Mouse (Mus musculus) forebrain, embryonic 11.5 days (tissue): Measurements from ENCODE around the gene Asic2. TPM values are rescaled to one million over a fixed set of nuclear protein-coding genes. Genes with fewer than 3 reads are reported as not detected.

ENCODE experiments used
- ATAC-seq: fragments of 200-750 bp; cut with Nextera tagmentation; replicated peaks from 2 replicates; pipeline ENCODE4 v1.8.0; 2017; ENCODE audit warnings: moderate TSS enrichment; ENCODE audit not compliant: low FRiP score
- DNase-seq: peaks from one replicate; pipeline ENCODE4 v3.0.0-alpha.2; 2017; ENCODE audit warnings: low spot score
- H3K27ac ChIP-seq: fragments of 300-500 bp; sonication (generic); 2 replicates; pipeline ENCODE4 v1.5.1; 2014; ENCODE audit warnings: low read depth, low read length
- H3K27me3 ChIP-seq: fragments of 300-500 bp; sonication (generic); 2 replicates; pipeline ENCODE4 v1.6.1; 2014; ENCODE audit warnings: mild to moderate bottlenecking, low read length, mixed read lengths; ENCODE audit not compliant: control insufficient read depth, insufficient read depth
- H3K36me3 ChIP-seq: fragments of 300-500 bp; sonication (generic); 2 replicates; pipeline ENCODE4 v1.6.1; 2014; ENCODE audit warnings: mild to moderate bottlenecking, low read length, moderate library complexity, mixed read lengths; ENCODE audit not compliant: control insufficient read depth, insufficient read depth
- H3K4me1 ChIP-seq: fragments of 300-500 bp; sonication (generic); replicated peaks from 2 replicates; pipeline ENCODE4 v1.6.1; 2014; ENCODE audit warnings: low read length, mixed read lengths; ENCODE audit not compliant: control insufficient read depth, insufficient read depth
- H3K4me2 ChIP-seq: fragments of 300-500 bp; sonication (generic); 2 replicates; pipeline ENCODE4 v1.6.1; 2014; ENCODE audit warnings: low read depth, mild to moderate bottlenecking, low read length, moderate library complexity, mixed read lengths; ENCODE audit not compliant: severe bottlenecking
- H3K4me3 ChIP-seq: fragments of 300-500 bp; sonication (generic); 2 replicates; pipeline ENCODE4 v1.5.1; 2014; ENCODE audit warnings: low read depth, low read length
- H3K9ac ChIP-seq: fragments of 300-500 bp; sonication (generic); 2 replicates; pipeline ENCODE4 v1.6.1; 2014; ENCODE audit warnings: low read length
- H3K9me3 ChIP-seq: fragments of 300-500 bp; sonication (generic); 2 replicates; pipeline ENCODE4 v1.6.1; 2016; ENCODE audit warnings: low read length, mixed read lengths; ENCODE audit not compliant: control insufficient read depth
- WGBS: fragments of 180-500 bp; shearing (Covaris S2); extraction: QIAGEN DNeasy Blood & Tissue Kit; methylation state at CpG from one replicate; pipeline ENCODE4 v1.1.7; 2014; 5-methylcytosine and 5-hydroxymethylcytosine counted together
- polyA plus RNA-seq: library from polyadenylated mRNA; unstranded; fragments of >200 nt; fragmentation: Nextera tagmentation; extraction: Ambion mirVana; gene quantifications from 2 replicates; pipeline ENCODE4 v1.2.1, GENCODE M21; 2014

Gene Asic2
- polyA plus RNA-seq, 1 experiment from 2014 or later: 0.94 TPM

- Histone ChIP-seq H3K27ac (no peak overlapping the region), H3K4me1 (peaks cover 7% of the 10 kb centered on the region), H3K36me3 (no peaks in the 10 kb centered on the region), H3K4me2 (no peak overlapping the region), H3K4me3 (no peak overlapping the region), H3K27me3 (no peaks in the 10 kb centered on the region), H3K9me3 (no peaks in the 10 kb centered on the region), H3K9ac (no peak overlapping the region)
- WGBS: 64% methylated on average over 1 of the region's 1 CpGs
- no peak for DNase-seq
- ATAC-seq: no peak
These were observed 200.5 kb downstream of the Asic2 start for GRCm38 (mm10) chr11:81767781-81768180.

- no peak for DNase-seq
- Histone ChIP-seq H3K4me3 (no peak overlapping the region), H3K4me2 (no peak overlapping the region), H3K36me3 (no peaks in the 10 kb centered on the region), H3K9me3 (no peaks in the 10 kb centered on the region), H3K4me1 (peaks cover 3% of the 10 kb centered on the region; the same call in 1 of the 2 replicates), H3K27ac (no peak overlapping the region), H3K9ac (no peak overlapping the region), H3K27me3 (no peaks in the 10 kb centered on the region)
- 76% methylated on average over 5 of the region's 5 CpGs for WGBS
- no peak for ATAC-seq
These were observed 203.0 kb downstream of the Asic2 start for GRCm38 (mm10) chr11:81765288-81765687.

- 20% methylated on average over 3 of the region's 3 CpGs for WGBS
- Histone ChIP-seq H3K27ac (no peak overlapping the region), H3K9ac (no peak overlapping the region), H3K4me1 (peaks cover 3% of the 10 kb centered on the region; the same call in 1 of the 2 replicates), H3K36me3 (no peaks in the 10 kb centered on the region), H3K4me3 (no peak overlapping the region), H3K4me2 (no peak overlapping the region), H3K27me3 (no peaks in the 10 kb centered on the region), H3K9me3 (no peaks in the 10 kb centered on the region)
- ATAC-seq (no peak), DNase-seq (no peak)
These were observed 203.5 kb downstream of the Asic2 start for GRCm38 (mm10) chr11:81764778-81765177.

GRCm38 (mm10) chr11:81757221-81757620 lies 211.0 kb downstream of the Asic2 start:
- no peak overlapping the region for H3K27ac ChIP-seq
- no peak overlapping the region for H3K4me3 ChIP-seq
- no peak for ATAC-seq
- no peaks in the 10 kb centered on the region for H3K9me3 ChIP-seq
- H3K4me2 ChIP-seq: no peak overlapping the region
- no peaks in the 10 kb centered on the region for H3K27me3 ChIP-seq
- no peak overlapping the region for H3K9ac ChIP-seq
- H3K36me3 ChIP-seq: no peaks in the 10 kb centered on the region
- DNase-seq: no peak
- no peaks in the 10 kb centered on the region for H3K4me1 ChIP-seq
- 91% methylated on average over 4 of the region's 4 CpGs for WGBS

- Histone ChIP-seq H3K4me1 (no peaks in the 10 kb centered on the region), H3K4me3 (no peak overlapping the region), H3K9me3 (no peaks in the 10 kb centered on the region), H3K4me2 (no peak overlapping the region), H3K9ac (no peak overlapping the region), H3K27ac (no peak overlapping the region), H3K36me3 (no peaks in the 10 kb centered on the region), H3K27me3 (no peaks in the 10 kb centered on the region)
- 93% methylated on average over 5 of the region's 5 CpGs for WGBS
- DNase-seq: no peak
- ATAC-seq: no peak
These were observed 217.4 kb downstream of the Asic2 start for GRCm38 (mm10) chr11:81750876-81751275.

- DNase-seq (no peak), ATAC-seq (no peak)
- no peak overlapping the region for H3K9ac ChIP-seq
These were observed 218.2 kb downstream of the Asic2 start for GRCm38 (mm10) chr11:81750016-81750415.

GRCm38 (mm10) chr11:81738995-81739394 lies 229.3 kb downstream of the Asic2 start:
- Histone ChIP-seq H3K9me3 (no peaks in the 10 kb centered on the region), H3K36me3 (no peaks in the 10 kb centered on the region), H3K9ac (no peak overlapping the region), H3K4me1 (no peaks in the 10 kb centered on the region), H3K4me2 (no peak overlapping the region), H3K4me3 (no peak overlapping the region), H3K27me3 (no peaks in the 10 kb centered on the region), H3K27ac (no peak overlapping the region)
- WGBS: 76% methylated on average over 3 of the region's 3 CpGs
- DNase-seq (no peak), ATAC-seq (no peak)

More at GRCm38 (mm10) chr11:81750016-81750415, 218.2 kb downstream of the Asic2 start:
- Histone ChIP-seq H3K9me3 (no peaks in the 10 kb centered on the region), H3K36me3 (no peaks in the 10 kb centered on the region), H3K4me2 (no peak overlapping the region), H3K4me3 (no peak overlapping the region), H3K4me1 (no peaks in the 10 kb centered on the region), H3K27me3 (no peaks in the 10 kb centered on the region), H3K27ac (no peak overlapping the region)
- 83% methylated on average over 1 of the region's 1 CpGs for WGBS

- no peaks in the 10 kb centered on the region for H3K9me3 ChIP-seq
- 70% methylated on average over 3 of the region's 3 CpGs for WGBS
- DNase-seq (no peak), ATAC-seq (no peak)
- H3K4me1 ChIP-seq: no peaks in the 10 kb centered on the region
- no peak overlapping the region for H3K9ac ChIP-seq
- no peak overlapping the region for H3K27ac ChIP-seq
- no peaks in the 10 kb centered on the region for H3K36me3 ChIP-seq
- no peaks in the 10 kb centered on the region for H3K27me3 ChIP-seq
- H3K4me2 ChIP-seq: no peak overlapping the region
- H3K4me3 ChIP-seq: no peak overlapping the region
These were observed 230.5 kb downstream of the Asic2 start for GRCm38 (mm10) chr11:81737777-81738176.

- H3K9ac ChIP-seq: no peak overlapping the region
- no peaks in the 10 kb centered on the region for H3K9me3 ChIP-seq
- 83% methylated on average over 2 of the region's 2 CpGs for WGBS
- H3K27ac ChIP-seq: no peak overlapping the region
- ATAC-seq (no peak), DNase-seq (no peak)
- H3K36me3 ChIP-seq: no peaks in the 10 kb centered on the region
- no peaks in the 10 kb centered on the region for H3K27me3 ChIP-seq
- H3K4me2 ChIP-seq: no peak overlapping the region
- no peaks in the 10 kb centered on the region for H3K4me1 ChIP-seq
- H3K4me3 ChIP-seq: no peak overlapping the region
These were observed 246.2 kb downstream of the Asic2 start for GRCm38 (mm10) chr11:81722071-81722470.
